Mouse (Mus musculus) embryonic facial prominence, embryonic 11.5 days (tissue): ENCODE data around the gene Fam13a. TPM values are rescaled to one million over a fixed set of nuclear protein-coding genes. Genes with fewer than 3 reads are reported as not detected.

ENCODE experiments used
- ATAC-seq: fragments of 200-750 bp; cut with Nextera tagmentation; replicated peaks from 2 replicates; pipeline ENCODE4 v1.8.0; 2017; ENCODE audit warnings: low read depth; ENCODE audit not compliant: insufficient number of reproducible peaks, low FRiP score, low TSS enrichment
- DNase-seq: peaks from one replicate; pipeline ENCODE4 v3.0.0-alpha.2; 2015; ENCODE audit warnings: low spot score
- H3K27ac ChIP-seq: fragments of 300-500 bp; sonication (generic); replicated peaks from 2 replicates; pipeline ENCODE4 v1.5.1; 2014; ENCODE audit warnings: mild to moderate bottlenecking, low read depth, low read length, control low read depth
- H3K27me3 ChIP-seq: fragments of 300-500 bp; sonication (generic); 2 replicates; pipeline ENCODE4 v1.6.1; 2014; ENCODE audit warnings: mild to moderate bottlenecking, low read length, moderate library complexity, mixed read lengths; ENCODE audit not compliant: control insufficient read depth, insufficient read depth
- H3K36me3 ChIP-seq: fragments of 300-500 bp; sonication (generic); replicated peaks from 2 replicates; pipeline ENCODE4 v1.6.1; 2014; ENCODE audit warnings: low read depth, mild to moderate bottlenecking, low read length, moderate library complexity, mixed read lengths; ENCODE audit not compliant: control insufficient read depth, insufficient read depth
- H3K4me1 ChIP-seq: fragments of 300-500 bp; sonication (generic); 2 replicates; pipeline ENCODE4 v1.6.1; 2014; ENCODE audit warnings: low read length, mixed read lengths; ENCODE audit not compliant: control insufficient read depth, insufficient read depth
- H3K4me2 ChIP-seq: fragments of 300-500 bp; sonication (generic); 2 replicates; pipeline ENCODE4 v1.6.1; 2014; ENCODE audit warnings: low read depth, mild to moderate bottlenecking, control low read depth, low read length, moderate library complexity
- H3K4me3 ChIP-seq: fragments of 300-500 bp; sonication (generic); 2 replicates; pipeline ENCODE4 v1.5.1; 2014; ENCODE audit warnings: low read depth, low read length, control low read depth
- H3K9ac ChIP-seq: fragments of 300-500 bp; sonication (generic); replicated peaks from 2 replicates; pipeline ENCODE4 v1.6.1; 2014; ENCODE audit warnings: mild to moderate bottlenecking, control low read depth, low read length
- H3K9me3 ChIP-seq: fragments of 300-500 bp; sonication (generic); replicated peaks from 2 replicates; pipeline ENCODE4 v1.6.1; 2016; ENCODE audit warnings: mild to moderate bottlenecking, low read length, inconsistent platforms, mixed read lengths; ENCODE audit not compliant: control insufficient read depth
- WGBS: fragments of 180-500 bp; shearing (Covaris S2); extraction: QIAGEN DNeasy Blood & Tissue Kit; methylation state at CpG from one replicate; pipeline ENCODE4 v1.1.7; 2014; 5-methylcytosine and 5-hydroxymethylcytosine counted together
- polyA plus RNA-seq: library from polyadenylated mRNA; unstranded; fragments of >200 nt; fragmentation: Nextera tagmentation; extraction: Ambion mirVana; gene quantifications from 2 replicates; pipeline ENCODE4 v1.2.1, GENCODE M21; 2014

Gene Fam13a
- polyA plus RNA-seq, 1 experiment from 2014 or later: 4.0 TPM

GRCm38 (mm10) chr6:58965071-58965831, 59.1 kb downstream of the Fam13a start:
- no peak overlapping the region for H3K4me2 ChIP-seq
- peak; percentile 29; the same call in 1 of the 2 replicates for ATAC-seq
- no peak for DNase-seq

GRCm38 (mm10) chr6:58964565-58964964, 59.8 kb downstream of the Fam13a start:
- Histone ChIP-seq H3K4me1 (no peaks in the 10 kb centered on the region), H3K27me3 (no peaks in the 10 kb centered on the region), H3K36me3 (no peaks in the 10 kb centered on the region), H3K27ac (no peak overlapping the region), H3K9me3 (no peaks in the 10 kb centered on the region), H3K4me3 (no peak overlapping the region), H3K9ac (no peak overlapping the region), H3K4me2 (no peak overlapping the region)
- DNase-seq (no peak), ATAC-seq (no peak)

More at GRCm38 (mm10) chr6:58965071-58965831, 59.1 kb downstream of the Fam13a start:
- no peaks in the 10 kb centered on the region for H3K4me1 ChIP-seq
- H3K36me3 ChIP-seq: no peaks in the 10 kb centered on the region
- H3K9ac ChIP-seq: no peak overlapping the region
- no peak overlapping the region for H3K4me3 ChIP-seq
- H3K27me3 ChIP-seq: no peaks in the 10 kb centered on the region
- no peaks in the 10 kb centered on the region for H3K9me3 ChIP-seq
- no peak overlapping the region for H3K27ac ChIP-seq
- WGBS: 27% methylated on average over 12 of the region's 12 CpGs

- Histone ChIP-seq H3K9ac (no peak overlapping the region), H3K4me2 (no peak overlapping the region), H3K4me1 (no peaks in the 10 kb centered on the region), H3K36me3 (no peaks in the 10 kb centered on the region), H3K27ac (no peak overlapping the region), H3K27me3 (no peaks in the 10 kb centered on the region), H3K4me3 (no peak overlapping the region), H3K9me3 (no peaks in the 10 kb centered on the region)
- WGBS: 95% methylated on average over 2 of the region's 2 CpGs
- DNase-seq (no peak), ATAC-seq (no peak)
Observed at GRCm38 (mm10) chr6:58964091-58964490, 60.3 kb downstream of the Fam13a start.

- no peak overlapping the region for H3K27ac ChIP-seq
- H3K4me3 ChIP-seq: no peak overlapping the region
- H3K9me3 ChIP-seq: no peaks in the 10 kb centered on the region
- no peaks in the 10 kb centered on the region for H3K27me3 ChIP-seq
- WGBS: 76% methylated on average over 5 of the region's 5 CpGs
- H3K4me2 ChIP-seq: no peak overlapping the region
- no peak for DNase-seq
- no peak overlapping the region for H3K9ac ChIP-seq
- H3K4me1 ChIP-seq: no peaks in the 10 kb centered on the region
- no peak for ATAC-seq
- H3K36me3 ChIP-seq: no peaks in the 10 kb centered on the region
Observed at GRCm38 (mm10) chr6:58962691-58963090, 61.7 kb downstream of the Fam13a start.

GRCm38 (mm10) chr6:58960523-58960922, 63.8 kb downstream of the Fam13a start:
- Histone ChIP-seq H3K4me1 (no peaks in the 10 kb centered on the region), H3K27me3 (no peaks in the 10 kb centered on the region), H3K4me2 (no peak overlapping the region), H3K4me3 (no peak overlapping the region), H3K9me3 (no peaks in the 10 kb centered on the region), H3K36me3 (no peaks in the 10 kb centered on the region), H3K27ac (no peak overlapping the region), H3K9ac (no peak overlapping the region)
- ATAC-seq (no peak), DNase-seq (no peak)
- WGBS: 87% methylated on average over 2 of the region's 2 CpGs

GRCm38 (mm10) chr6:58951128-58951992, 73.0 kb downstream of the Fam13a start:
- DNase-seq: no peak
- Histone ChIP-seq H3K27me3 (no peaks in the 10 kb centered on the region), H3K9ac (no peak overlapping the region), H3K36me3 (no peaks in the 10 kb centered on the region), H3K4me2 (no peak overlapping the region), H3K4me3 (no peak overlapping the region), H3K4me1 (no peaks in the 10 kb centered on the region), H3K27ac (no peak overlapping the region), H3K9me3 (no peaks in the 10 kb centered on the region)
- WGBS: 60% methylated on average over 2 of the region's 2 CpGs
- ATAC-seq: no peak

- H3K4me3 ChIP-seq: no peak overlapping the region
- H3K9me3 ChIP-seq: no peaks in the 10 kb centered on the region
- ATAC-seq (no peak), DNase-seq (no peak)
- no peak overlapping the region for H3K4me2 ChIP-seq
- H3K27me3 ChIP-seq: no peaks in the 10 kb centered on the region
- no peaks in the 10 kb centered on the region for H3K36me3 ChIP-seq
- H3K9ac ChIP-seq: no peak overlapping the region
- H3K27ac ChIP-seq: no peak overlapping the region
- no peaks in the 10 kb centered on the region for H3K4me1 ChIP-seq
- 96% methylated on average over 1 of the region's 1 CpGs for WGBS
Observed at GRCm38 (mm10) chr6:58950410-58950809, 73.9 kb downstream of the Fam13a start.

GRCm38 (mm10) chr6:58946840-58947239, 77.5 kb downstream of the Fam13a start:
- ATAC-seq: no peak
- no peak overlapping the region for H3K4me3 ChIP-seq
- H3K36me3 ChIP-seq: no peaks in the 10 kb centered on the region
- 75% methylated on average over 4 of the region's 4 CpGs for WGBS
- H3K9ac ChIP-seq: no peak overlapping the region
- no peaks in the 10 kb centered on the region for H3K4me1 ChIP-seq
- no peak overlapping the region for H3K4me2 ChIP-seq
- DNase-seq: no peak
- no peaks in the 10 kb centered on the region for H3K9me3 ChIP-seq
- H3K27me3 ChIP-seq: no peaks in the 10 kb centered on the region
- H3K27ac ChIP-seq: no peak overlapping the region
